Mouse (Mus musculus): ENCODE results near the gene Dgkh.

Gene Dgkh

DNA sequence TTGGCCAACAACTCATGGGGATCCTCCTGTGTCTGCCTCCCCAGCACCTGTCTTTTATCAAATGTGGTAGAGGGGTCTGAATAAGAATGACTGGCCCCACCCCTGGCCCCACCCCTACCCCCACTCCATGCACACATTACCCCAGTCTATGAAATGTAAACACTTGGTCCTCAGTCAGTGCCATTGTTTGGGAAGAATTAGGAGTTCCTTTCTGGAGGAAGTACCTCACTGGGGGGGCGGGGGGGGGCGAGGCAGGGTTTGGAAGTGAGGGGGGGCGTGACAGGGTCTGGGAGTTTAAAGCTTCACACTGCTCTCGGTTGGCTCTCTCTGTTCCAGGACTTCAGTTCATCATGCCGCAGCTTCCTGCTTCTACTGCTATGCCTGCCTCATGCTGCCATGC is 10.5 kb downstream of the Dgkh start:
- no peak for DNase-seq (ENCODE audit: low read depth, low spot score)

DNA sequence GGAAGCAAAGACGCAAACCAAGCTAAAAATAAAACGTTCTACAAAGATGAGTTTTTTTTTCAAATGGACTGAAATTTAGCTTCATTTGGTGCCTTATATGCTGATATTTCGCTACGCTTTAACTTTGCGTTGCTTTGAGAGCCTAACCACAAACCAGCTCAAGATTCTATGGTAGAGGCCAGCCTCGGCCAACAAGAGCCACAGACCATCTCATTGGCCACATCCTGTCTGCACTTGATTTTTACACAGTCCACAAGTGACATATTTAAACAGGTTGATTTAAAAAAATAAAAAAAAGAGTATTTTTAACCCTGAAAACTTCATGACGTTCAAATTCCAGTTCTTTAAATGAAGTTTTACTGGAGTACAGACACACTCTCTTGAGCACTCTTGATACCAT is 16.5 kb downstream of the Dgkh start:
- DNase-seq (ENCODE audit: low read depth, low spot score), result no peak

GRCm38 (mm10) chr14:78712565-78713148 is 19.9 kb downstream of the Dgkh start:
- DNase-seq (ENCODE audit: low read depth, low spot score), result no peak

DNA sequence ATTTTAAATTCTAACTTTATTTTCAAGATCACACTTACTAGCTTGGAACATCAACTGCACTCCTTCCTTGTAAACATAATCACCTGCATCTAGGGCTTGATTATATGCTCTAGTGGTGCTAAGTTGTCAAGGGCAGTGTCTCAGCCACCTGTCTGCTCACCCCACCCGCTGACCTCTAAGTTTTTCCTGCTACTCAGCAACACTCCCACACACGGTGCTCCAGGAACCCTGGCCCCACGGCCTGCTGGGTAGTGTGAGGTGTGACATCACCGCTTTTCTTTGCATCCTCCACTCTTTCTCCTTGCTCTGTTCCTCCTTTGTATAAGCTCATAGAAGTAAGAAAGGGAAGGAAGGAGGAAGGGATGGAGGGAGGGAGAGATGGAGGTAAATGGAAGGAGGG is 21.9 kb downstream of the Dgkh start:
- no peak for DNase-seq (ENCODE audit: low read depth, low spot score)

DNA sequence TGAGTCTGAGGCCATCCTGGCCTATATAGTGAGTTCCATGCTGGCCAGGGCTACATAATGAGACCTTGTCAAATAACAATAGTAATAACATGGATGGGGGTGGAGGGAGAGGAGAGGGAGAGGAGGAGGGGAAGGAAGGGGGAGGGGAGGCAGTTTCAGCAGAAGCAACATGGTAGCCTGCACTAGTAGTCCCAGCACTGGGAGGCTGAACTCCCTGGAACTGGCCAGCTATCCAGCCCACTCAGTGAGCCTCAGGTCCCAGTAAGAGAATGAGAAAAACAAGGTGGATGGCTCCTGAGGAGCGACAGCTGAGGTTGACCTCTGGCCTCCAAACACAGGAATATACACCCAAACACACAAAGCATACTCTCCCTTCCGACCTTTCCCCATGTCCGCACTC is 27.0 kb downstream of the Dgkh start:
- DNase-seq (ENCODE audit: low read depth, low spot score), result no peak

GRCm38 (mm10) chr14:78703989-78704388 is 28.6 kb downstream of the Dgkh start:
- DNase-seq (ENCODE audit: low read depth, low spot score), result no peak

GRCm38 (mm10) chr14:78703361-78703760 is 29.2 kb downstream of the Dgkh start:
- no peak for DNase-seq (ENCODE audit: low read depth, low spot score)

GRCm38 (mm10) chr14:78702048-78702447 is 30.5 kb downstream of the Dgkh start:
- DNase-seq (ENCODE audit: low read depth, low spot score), result no peak

DNA sequence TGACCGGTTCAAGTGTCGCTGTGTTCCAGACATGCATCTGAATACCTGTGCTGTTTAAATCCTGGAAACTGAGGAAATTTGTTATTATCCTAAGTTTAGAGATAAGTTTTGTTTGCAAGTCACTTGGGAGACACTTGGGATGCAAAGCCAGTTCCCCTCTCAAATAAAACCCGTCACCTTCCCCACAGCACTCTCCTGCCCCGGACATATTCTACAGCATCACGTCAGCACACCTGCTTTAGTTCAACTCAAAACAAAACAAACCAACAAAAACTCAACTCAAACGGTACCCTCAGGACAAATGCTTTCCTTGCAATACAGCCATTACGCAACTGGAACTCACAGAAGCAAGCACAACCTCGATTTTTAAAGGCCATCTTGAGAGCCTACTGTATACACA is 31.1 kb downstream of the Dgkh start:
- no peak for DNase-seq (ENCODE audit: low read depth, low spot score)

DNA sequence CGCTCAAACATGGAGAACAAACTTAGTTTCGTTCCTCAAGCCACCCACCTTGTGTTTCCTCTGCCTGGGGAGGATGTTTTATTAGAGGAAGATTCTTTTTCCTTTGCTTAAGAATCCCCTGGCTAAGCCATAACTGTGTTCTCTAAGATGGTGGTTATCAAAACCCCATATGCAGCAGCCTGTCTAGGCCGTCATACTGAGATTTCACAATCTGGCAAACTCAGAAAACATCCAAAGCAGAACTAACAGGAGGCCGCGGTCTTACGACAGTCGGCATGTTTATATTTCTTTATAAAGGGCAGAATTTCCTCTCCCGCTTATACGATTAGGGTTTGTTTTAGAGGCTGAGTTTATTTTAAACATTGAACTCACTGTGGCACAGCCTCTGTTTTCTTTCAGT is 31.5 kb downstream of the Dgkh start:
- DNase-seq (ENCODE audit: low read depth, low spot score), result no peak

DNA sequence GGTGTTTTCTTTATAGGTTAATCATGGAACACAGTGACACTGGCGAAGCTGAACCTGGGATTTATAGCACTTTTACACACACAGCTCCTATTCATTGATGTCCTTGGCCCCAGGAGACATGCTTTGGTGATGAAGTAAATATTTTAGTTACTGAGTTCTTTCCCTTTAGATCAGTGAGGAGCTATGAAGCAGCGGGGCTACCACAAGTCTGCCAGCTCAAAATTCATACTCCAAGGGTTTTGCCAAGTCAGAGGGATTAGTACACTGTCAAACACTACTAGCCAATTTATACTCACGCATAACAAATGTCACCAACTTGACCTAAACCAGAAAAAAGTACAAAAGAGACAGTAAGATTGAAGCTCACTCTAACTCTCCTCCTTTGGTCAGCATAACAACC is 32.9 kb downstream of the Dgkh start:
- no peak for DNase-seq (ENCODE audit: low read depth, low spot score)

GRCm38 (mm10) chr14:78699196-78699595 is 33.4 kb downstream of the Dgkh start:
- no peak for DNase-seq (ENCODE audit: low read depth, low spot score)

GRCm38 (mm10) chr14:78694121-78694520 is 38.5 kb downstream of the Dgkh start:
- no peak for DNase-seq (ENCODE audit: low read depth, low spot score)

DNA sequence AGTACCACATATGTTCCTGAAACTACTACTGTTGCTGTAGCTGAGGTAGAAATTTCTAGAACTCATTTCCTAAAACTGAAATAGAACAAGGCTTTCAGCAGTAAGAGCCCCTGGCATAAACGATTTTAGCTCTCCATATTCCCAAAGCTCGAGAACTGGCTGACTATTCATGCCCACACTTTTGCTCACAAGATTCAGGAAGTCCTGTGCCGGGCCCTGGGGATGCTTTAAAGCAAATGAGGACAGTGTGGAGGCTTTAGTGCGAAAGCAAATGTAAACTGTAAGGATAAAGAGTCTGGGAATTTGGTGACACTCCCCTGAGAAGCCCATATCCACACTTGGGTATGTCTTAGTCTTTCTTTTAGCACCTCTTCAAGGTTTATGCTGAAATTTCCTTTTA is 40.0 kb downstream of the Dgkh start:
- no peak for DNase-seq (ENCODE audit: low read depth, low spot score)

- DNase-seq (ENCODE audit: low read depth, low spot score), result no peak
Measured at GRCm38 (mm10) chr14:78691926-78692487, 40.6 kb downstream of the Dgkh start.

- no peak for DNase-seq (ENCODE audit: low read depth, low spot score)
Measured at GRCm38 (mm10) chr14:78690883-78691282, 41.7 kb downstream of the Dgkh start.

DNA sequence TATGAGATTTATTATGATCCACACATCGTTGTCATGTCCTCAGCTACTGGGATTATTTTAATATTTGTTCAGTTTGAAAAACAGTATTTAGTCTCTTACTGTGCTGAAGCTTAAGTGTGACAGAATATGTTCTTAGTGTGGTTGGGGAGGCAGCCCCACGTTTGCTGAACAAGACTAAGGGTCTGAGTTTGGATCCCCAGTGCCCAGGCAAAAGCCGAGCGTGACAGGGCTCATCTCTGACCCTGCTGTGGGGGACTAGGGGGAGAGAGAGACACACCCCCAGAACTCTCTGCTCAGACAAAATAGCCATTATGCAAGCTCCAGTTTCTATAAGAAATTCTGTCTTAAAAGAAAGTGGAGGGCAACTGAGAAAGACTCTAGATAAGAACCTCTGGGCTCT is 42.2 kb downstream of the Dgkh start:
- no peak for DNase-seq (ENCODE audit: low read depth, low spot score)

DNA sequence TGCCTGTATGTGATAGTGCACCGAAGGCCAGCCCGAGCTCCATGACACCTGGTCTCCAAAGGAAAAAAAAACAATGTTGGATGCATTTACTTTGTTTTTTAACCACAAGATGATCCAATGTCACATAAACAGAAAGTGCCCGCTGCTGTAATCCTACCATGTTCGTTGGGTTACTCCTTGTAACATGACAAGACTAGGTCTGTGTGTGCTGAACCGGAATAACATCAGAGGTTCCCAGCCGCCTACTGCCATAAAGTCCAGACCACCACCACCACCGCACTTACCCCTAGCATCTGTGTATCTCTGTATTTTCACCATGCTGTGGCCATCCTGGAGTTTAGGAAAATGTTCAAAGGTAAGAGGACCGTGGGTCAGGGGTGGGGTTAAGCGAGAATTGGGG is 42.6 kb downstream of the Dgkh start:
- no peak for DNase-seq (ENCODE audit: low read depth, low spot score)

- no peak for DNase-seq (ENCODE audit: low read depth, low spot score)
Measured at GRCm38 (mm10) chr14:78687716-78688115, 44.9 kb downstream of the Dgkh start.

DNA sequence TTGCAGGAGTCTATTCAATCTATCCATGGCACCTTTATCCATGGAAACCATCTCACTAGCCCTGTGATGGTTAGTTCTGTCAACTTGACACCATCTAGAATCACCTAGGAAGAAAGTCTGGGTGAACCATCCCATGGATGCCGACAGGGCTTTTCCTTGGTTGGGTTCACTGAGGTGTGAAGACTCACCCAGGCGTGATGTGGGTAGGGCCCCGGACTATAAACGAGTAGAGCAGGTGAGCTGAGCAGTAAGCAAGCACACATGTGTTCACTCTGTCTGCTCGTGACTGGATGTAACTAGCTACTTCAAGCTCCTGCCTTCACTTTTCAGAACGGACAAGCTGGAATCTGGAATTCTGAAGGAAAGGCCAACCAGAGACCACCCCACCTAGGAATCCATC is 45.9 kb downstream of the Dgkh start:
- DNase-seq (ENCODE audit: low read depth, low spot score), result no peak

GRCm38 (mm10) chr14:78684171-78684570 is 48.4 kb downstream of the Dgkh start:
- DNase-seq (ENCODE audit: low read depth, low spot score), result no peak

GRCm38 (mm10) chr14:78678981-78679380 is 53.6 kb downstream of the Dgkh start:
- no peak for DNase-seq (ENCODE audit: low read depth, low spot score)

- no peak for DNase-seq (ENCODE audit: low read depth, low spot score)
Measured at GRCm38 (mm10) chr14:78677852-78678588, 54.6 kb downstream of the Dgkh start.
